Mouse (Mus musculus): ENCODE data around the gene Hk3. TPM values are rescaled to one million over a fixed set of nuclear protein-coding genes. Genes with fewer than 3 reads are reported as not detected.

Gene Hk3
- polyA plus RNA-seq, 1 experiment from 2014 or later: 0.42 TPM

DNA sequence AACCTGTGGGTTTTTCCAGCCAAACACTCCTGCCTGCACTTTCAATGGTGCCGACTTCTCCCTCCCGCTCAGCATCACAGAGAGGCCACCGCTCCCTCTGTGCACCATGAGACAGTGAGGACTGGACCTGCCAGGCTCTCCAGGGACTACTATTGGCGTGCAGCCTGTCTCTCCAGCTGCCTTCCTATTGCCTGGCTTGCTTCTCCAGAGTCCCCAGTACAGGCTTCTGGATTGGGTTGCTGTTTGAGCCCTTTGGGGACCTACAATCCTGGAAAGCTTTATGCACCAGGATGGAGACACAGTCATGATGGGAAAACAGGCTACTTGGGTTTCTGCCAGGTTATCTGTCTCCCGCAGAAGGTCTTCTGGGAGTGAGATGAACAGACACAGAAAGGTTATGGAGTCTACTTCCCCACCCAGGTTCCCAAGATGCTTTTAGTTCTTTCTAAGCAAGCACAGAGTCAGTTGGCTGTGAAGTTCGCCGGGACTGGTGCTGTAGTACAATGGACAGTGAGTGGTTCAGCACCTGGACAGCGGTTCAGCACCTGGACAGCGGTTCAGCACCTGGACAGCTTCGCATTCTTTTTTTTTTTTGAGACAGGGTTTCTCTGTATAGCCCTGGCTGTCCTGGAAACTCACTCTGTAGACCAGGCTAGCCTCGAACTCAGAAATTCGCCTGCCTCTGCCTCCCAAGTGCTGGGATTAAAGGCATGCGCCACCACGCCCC lies 50.5 kb downstream of the Hk3 start:
- no peak for ATAC-seq (ENCODE audit: insufficient number of reproducible peaks, low FRiP score)
- no peaks in the 10 kb centered on the region for H3K9me3 ChIP-seq (replicated peaks)
- H3K4me1 ChIP-seq (replicated peaks): 0 out of 2 replicates have a peak, but pooled peaks cover 2% of the 10 kb centered on the region
- H3K4me3 ChIP-seq: no peak overlapping the region
- no peak overlapping the region for H3K27ac ChIP-seq (ENCODE audit: poor library complexity, severe bottlenecking)
- no peak overlapping the region for H3K9ac ChIP-seq
- no peaks in the 10 kb centered on the region for H3K36me3 ChIP-seq
- no peak overlapping the region for H3K4me2 ChIP-seq
- H3K27me3 ChIP-seq (replicated peaks): peaks cover 13% of the 10 kb centered on the region; the same call in 1 of the 2 replicates
- 36% methylated on average over 14 of the region's 14 CpGs for WGBS

GRCm38 (mm10) chr13:54969513-54969912 lies 51.7 kb downstream of the Hk3 start:
- 0 out of 2 replicates have a peak, but pooled peaks cover 13% of the 10 kb centered on the region for H3K27me3 ChIP-seq (replicated peaks)
- H3K27ac ChIP-seq (ENCODE audit: poor library complexity, severe bottlenecking): no peak overlapping the region
- WGBS: 59% methylated on average over 9 of the region's 9 CpGs
- no peak overlapping the region for H3K4me2 ChIP-seq
- H3K4me3 ChIP-seq: no peak overlapping the region
- 0 out of 2 replicates have a peak, but pooled peaks cover 2% of the 10 kb centered on the region for H3K4me1 ChIP-seq (replicated peaks)
- no peaks in the 10 kb centered on the region for H3K9me3 ChIP-seq (replicated peaks)
- ATAC-seq (ENCODE audit: insufficient number of reproducible peaks, low FRiP score): no peak
- H3K36me3 ChIP-seq: no peaks in the 10 kb centered on the region
- H3K9ac ChIP-seq: no peak overlapping the region

DNA sequence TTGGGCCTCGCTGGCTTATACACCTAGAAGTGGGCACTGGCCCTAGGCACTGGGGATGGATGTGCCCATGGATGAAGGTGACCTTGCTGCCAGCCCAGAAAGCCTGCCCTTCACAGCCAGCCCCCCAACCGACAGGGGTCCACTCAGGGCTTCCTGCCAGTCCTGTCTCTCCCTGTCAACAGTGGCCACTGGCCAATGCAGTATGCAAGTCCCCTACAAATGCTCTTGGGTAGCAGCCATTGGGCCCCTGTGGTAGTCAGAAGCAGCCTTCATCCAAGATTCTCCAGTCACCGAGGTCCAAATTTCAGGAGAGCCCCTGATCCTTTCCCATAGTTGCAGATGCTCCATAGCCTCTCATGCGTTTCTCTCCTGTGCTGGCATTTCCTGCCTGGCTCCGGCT lies 52.5 kb downstream of the Hk3 start:
- Histone ChIP-seq H3K27me3 (replicated peaks) (0 out of 2 replicates have a peak, but pooled peaks cover 13% of the 10 kb centered on the region), H3K4me2 (no peak overlapping the region), H3K4me3 (no peak overlapping the region), H3K4me1 (replicated peaks) (0 out of 2 replicates have a peak, but pooled peaks cover 2% of the 10 kb centered on the region), H3K27ac (ENCODE audit: poor library complexity, severe bottlenecking) (no peak overlapping the region), H3K9ac (no peak overlapping the region), H3K9me3 (replicated peaks) (no peaks in the 10 kb centered on the region), H3K36me3 (no peaks in the 10 kb centered on the region)
- 46% methylated on average over 5 of the region's 5 CpGs for WGBS
- ATAC-seq (ENCODE audit: insufficient number of reproducible peaks, low FRiP score): no peak

GRCm38 (mm10) chr13:54967501-54967900 lies 53.7 kb downstream of the Hk3 start:
- 77% methylated on average over 11 of the region's 11 CpGs for WGBS
- Histone ChIP-seq H3K4me1 (replicated peaks) (0 out of 2 replicates have a peak, but pooled peaks cover 2% of the 10 kb centered on the region), H3K27ac (ENCODE audit: poor library complexity, severe bottlenecking) (no peak overlapping the region), H3K9me3 (replicated peaks) (no peaks in the 10 kb centered on the region), H3K36me3 (no peaks in the 10 kb centered on the region), H3K27me3 (replicated peaks) (0 out of 2 replicates have a peak, but pooled peaks cover 13% of the 10 kb centered on the region), H3K4me2 (no peak overlapping the region), H3K9ac (no peak overlapping the region), H3K4me3 (no peak overlapping the region)
- ATAC-seq (ENCODE audit: insufficient number of reproducible peaks, low FRiP score): no peak

- Histone ChIP-seq H3K4me1 (replicated peaks) (0 out of 2 replicates have a peak, but pooled peaks cover 2% of the 10 kb centered on the region), H3K27me3 (replicated peaks) (peaks cover 17% of the 10 kb centered on the region), H3K36me3 (no peaks in the 10 kb centered on the region), H3K4me2 (no peak overlapping the region), H3K9ac (no peak overlapping the region), H3K4me3 (no peak overlapping the region), H3K9me3 (replicated peaks) (no peaks in the 10 kb centered on the region), H3K27ac (ENCODE audit: poor library complexity, severe bottlenecking) (no peak overlapping the region)
- no peak for ATAC-seq (ENCODE audit: insufficient number of reproducible peaks, low FRiP score)
- 72% methylated on average over 6 of the region's 6 CpGs for WGBS
Observed at GRCm38 (mm10) chr13:54965256-54965655, 55.9 kb downstream of the Hk3 start.

- H3K9ac ChIP-seq: no peak overlapping the region
- no peak for ATAC-seq (ENCODE audit: insufficient number of reproducible peaks, low FRiP score)
- H3K4me3 ChIP-seq: no peak overlapping the region
- peaks cover 8% of the 10 kb centered on the region for H3K4me1 ChIP-seq (replicated peaks)
- no peaks in the 10 kb centered on the region for H3K9me3 ChIP-seq (replicated peaks)
- no peak overlapping the region for H3K27ac ChIP-seq (ENCODE audit: poor library complexity, severe bottlenecking)
- no peaks in the 10 kb centered on the region for H3K36me3 ChIP-seq
- peaks cover 48% of the 10 kb centered on the region for H3K27me3 ChIP-seq (replicated peaks)
- 63% methylated on average over 3 of the region's 3 CpGs for WGBS
- no peak overlapping the region for H3K4me2 ChIP-seq
Observed at GRCm38 (mm10) chr13:54960491-54960890, 60.7 kb downstream of the Hk3 start.

GRCm38 (mm10) chr13:54959842-54960241 lies 61.3 kb downstream of the Hk3 start:
- Histone ChIP-seq H3K27ac (ENCODE audit: poor library complexity, severe bottlenecking) (no peak overlapping the region), H3K4me1 (replicated peaks) (peaks cover 10% of the 10 kb centered on the region), H3K9ac (no peak overlapping the region), H3K36me3 (no peaks in the 10 kb centered on the region), H3K4me3 (no peak overlapping the region), H3K27me3 (replicated peaks) (peaks cover 54% of the 10 kb centered on the region), H3K4me2 (no peak overlapping the region), H3K9me3 (replicated peaks) (no peaks in the 10 kb centered on the region)
- 47% methylated on average over 6 of the region's 6 CpGs for WGBS
- no peak for ATAC-seq (ENCODE audit: insufficient number of reproducible peaks, low FRiP score)

- Histone ChIP-seq H3K27ac (ENCODE audit: poor library complexity, severe bottlenecking) (no peak overlapping the region), H3K4me1 (replicated peaks) (peaks cover 10% of the 10 kb centered on the region), H3K9me3 (replicated peaks) (no peaks in the 10 kb centered on the region), H3K9ac (no peak overlapping the region), H3K36me3 (no peaks in the 10 kb centered on the region), H3K4me3 (no peak overlapping the region), H3K27me3 (replicated peaks) (peaks cover 61% of the 10 kb centered on the region), H3K4me2 (no peak overlapping the region)
- no peak for ATAC-seq (ENCODE audit: insufficient number of reproducible peaks, low FRiP score)
- WGBS: 45% methylated on average over 15 of the region's 15 CpGs
Observed at GRCm38 (mm10) chr13:54959059-54959701, 62.0 kb downstream of the Hk3 start.

- 63% methylated on average over 7 of the region's 7 CpGs for WGBS
Observed at GRCm38 (mm10) chr13:54957281-54957680, 63.9 kb downstream of the Hk3 start.

More at GRCm38 (mm10) chr13:54957281-54957680, 63.9 kb downstream of the Hk3 start:
- no peak for ATAC-seq (ENCODE audit: insufficient number of reproducible peaks, low FRiP score)
- H3K4me2 ChIP-seq: no peak overlapping the region
- H3K27ac ChIP-seq (ENCODE audit: poor library complexity, severe bottlenecking): no peak overlapping the region
- H3K4me1 ChIP-seq (replicated peaks): peaks cover 10% of the 10 kb centered on the region
- H3K36me3 ChIP-seq: no peaks in the 10 kb centered on the region
- H3K9ac ChIP-seq: no peak overlapping the region
- peaks cover 80% of the 10 kb centered on the region for H3K27me3 ChIP-seq (replicated peaks)
- H3K9me3 ChIP-seq (replicated peaks): no peaks in the 10 kb centered on the region
- no peak overlapping the region for H3K4me3 ChIP-seq
